Mouse (Mus musculus): ENCODE measurements around the gene Pla2g12a.

Gene Pla2g12a

DNA sequence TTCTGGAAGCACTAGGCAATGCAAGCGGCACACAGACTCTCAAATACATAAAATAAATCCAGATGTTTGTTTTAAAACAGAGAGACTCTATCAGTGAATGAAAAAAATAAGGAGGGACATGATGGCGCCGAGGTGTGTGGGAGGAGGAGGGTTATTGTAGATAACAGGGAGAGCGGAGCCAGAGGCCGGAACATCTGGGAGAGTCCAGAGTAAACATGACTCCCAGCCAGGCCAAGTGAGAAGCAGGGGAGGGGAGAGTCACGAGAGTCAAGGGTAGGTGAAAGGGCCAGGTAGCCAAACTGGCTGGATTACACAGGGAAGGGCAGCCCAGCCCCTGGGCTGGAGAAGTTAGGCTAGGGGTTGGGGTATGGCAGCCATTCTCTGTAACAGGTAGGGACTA, 18.2 kb downstream of the Pla2g12a start:
- no peak for DNase-seq (ENCODE audit: extremely low read depth, insufficient read length, low spot score)

DNA sequence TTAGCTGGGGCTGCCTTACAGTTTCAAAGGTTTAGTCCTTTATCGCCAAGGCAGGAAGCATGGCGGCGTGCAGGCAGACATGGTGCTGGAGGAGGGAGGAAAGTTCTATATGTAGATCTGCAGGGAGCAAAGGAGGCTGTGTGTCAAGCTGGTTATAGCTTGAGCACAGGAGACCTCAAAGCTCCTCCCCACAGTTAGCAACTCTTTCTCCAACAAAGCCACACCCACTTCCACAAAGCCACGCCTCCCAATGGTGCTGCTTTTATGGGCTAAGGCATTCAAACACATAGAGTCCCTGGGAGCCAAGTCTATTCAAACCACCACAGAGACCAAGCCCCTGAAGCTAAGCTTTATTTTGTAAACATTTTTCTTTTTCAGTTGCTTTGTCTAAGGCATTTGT, 20.5 kb downstream of the Pla2g12a start:
- no peak for DNase-seq (ENCODE audit: extremely low read depth, insufficient read length, low spot score)

DNA sequence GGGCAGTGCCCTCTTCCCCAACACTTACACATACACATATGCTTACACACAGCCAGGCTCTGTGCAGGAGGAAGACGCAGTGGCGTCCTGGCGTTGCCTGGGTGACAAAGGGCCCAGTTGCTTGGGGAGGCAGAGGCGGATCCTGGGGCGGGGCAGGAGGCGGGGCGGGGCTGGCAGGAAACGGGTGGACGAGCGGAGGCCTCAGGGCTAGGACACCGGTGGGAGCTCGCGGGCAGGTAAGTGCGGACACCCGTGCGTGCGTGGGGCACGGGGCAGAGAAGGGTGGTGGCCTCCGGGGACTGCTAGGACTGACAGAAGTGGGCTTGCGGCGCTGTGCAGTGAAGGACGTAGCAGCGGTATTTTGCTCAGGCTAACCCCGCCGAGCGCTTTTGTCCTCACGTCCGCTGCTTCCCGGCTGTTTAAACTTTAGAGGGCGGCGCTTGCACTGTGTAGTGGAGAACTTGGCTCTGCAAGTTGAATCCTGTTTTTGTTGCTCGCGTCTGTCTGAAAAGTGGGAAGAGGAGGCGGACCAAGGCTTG, 22.9 kb downstream of the Pla2g12a start, which contains the start of gene Casp6:
Gene Casp6, plus strand, starts transcription at position 155 of the 539 bp plus-strand sequence.
- no peak for DNase-seq (ENCODE audit: extremely low read depth, insufficient read length, low spot score)

DNA sequence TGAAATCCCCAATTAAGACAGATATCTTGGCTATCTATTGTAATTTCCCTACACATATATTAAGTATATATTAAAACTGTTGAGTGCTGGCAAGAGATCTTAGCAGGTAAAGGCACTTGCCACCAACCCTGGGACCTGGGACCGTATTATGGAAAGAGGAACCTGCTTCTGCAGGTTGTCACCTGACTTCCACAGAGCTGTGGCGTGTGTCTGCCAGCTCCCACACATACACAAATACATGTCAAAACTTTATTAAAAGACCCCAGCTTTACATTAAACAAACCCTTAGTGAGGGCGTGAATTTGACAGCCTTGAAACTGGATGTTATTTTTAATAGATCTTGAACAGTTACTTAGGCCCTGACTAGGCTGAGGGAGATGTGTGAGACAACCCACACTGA, 25.0 kb downstream of the Pla2g12a start:
- DNase-seq (ENCODE audit: extremely low read depth, insufficient read length, low spot score) = no peak

GRCm38 (mm10) chr3:129903866-129904265, 25.5 kb downstream of the Pla2g12a start:
- DNase-seq (ENCODE audit: extremely low read depth, insufficient read length, low spot score) = no peak

GRCm38 (mm10) chr3:129904381-129905132, 26.2 kb downstream of the Pla2g12a start:
- DNase-seq (ENCODE audit: extremely low read depth, insufficient read length, low spot score) = no peak

GRCm38 (mm10) chr3:129912025-129912424, 33.6 kb downstream of the Pla2g12a start:
- DNase-seq (ENCODE audit: extremely low read depth, insufficient read length, low spot score) = no peak

- DNase-seq (ENCODE audit: extremely low read depth, insufficient read length, low spot score) = no peak
These were observed 34.8 kb downstream of the Pla2g12a start for GRCm38 (mm10) chr3:129913241-129913640.

- DNase-seq (ENCODE audit: extremely low read depth, insufficient read length, low spot score) = no peak
These were observed 39.0 kb downstream of the Pla2g12a start for GRCm38 (mm10) chr3:129917424-129917823.

DNA sequence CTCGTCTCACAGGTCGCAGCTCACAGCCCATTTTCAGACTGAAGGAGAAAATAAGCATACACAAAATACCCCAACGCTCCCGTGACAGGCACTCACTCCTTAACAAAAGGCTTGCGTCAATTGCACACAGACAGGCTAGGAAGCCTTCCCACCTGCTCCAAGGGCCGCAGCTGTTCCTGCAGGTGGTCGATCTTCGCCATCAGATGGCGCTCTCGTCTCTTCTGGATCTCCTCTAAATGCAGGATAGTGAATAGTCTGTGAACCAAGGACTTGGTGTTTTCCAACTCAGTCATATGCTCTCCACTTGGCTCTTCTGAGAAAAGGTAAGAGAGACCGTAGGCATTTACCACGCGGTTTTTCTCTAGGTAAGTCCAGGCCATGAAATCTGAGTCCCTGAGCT, 40.0 kb downstream of the Pla2g12a start:
- no peak for DNase-seq (ENCODE audit: extremely low read depth, insufficient read length, low spot score)

- DNase-seq (ENCODE audit: extremely low read depth, insufficient read length, low spot score) = no peak
These were observed 45.2 kb downstream of the Pla2g12a start for GRCm38 (mm10) chr3:129923581-129923980.

DNA sequence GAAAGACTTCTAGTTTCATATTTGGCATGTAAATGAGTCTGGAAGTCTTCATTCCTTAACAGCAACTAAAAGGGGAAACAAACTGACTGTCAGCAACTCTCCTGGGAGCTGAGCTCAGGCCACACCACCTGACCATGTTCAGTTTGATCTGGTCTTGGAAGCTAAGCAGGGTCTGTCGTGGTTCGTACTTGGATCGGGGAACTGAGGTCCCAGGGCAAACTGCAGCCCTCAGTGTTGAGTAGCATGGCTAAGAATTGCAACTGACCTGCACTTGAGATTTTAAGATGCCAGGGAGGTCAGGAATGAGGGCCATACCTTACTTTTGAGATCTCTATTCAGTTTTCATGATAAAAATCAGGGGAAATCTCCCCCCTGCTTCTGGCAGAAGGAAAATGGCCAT, 47.5 kb downstream of the Pla2g12a start:
- no peak for DNase-seq (ENCODE audit: extremely low read depth, insufficient read length, low spot score)

- DNase-seq (ENCODE audit: extremely low read depth, insufficient read length, low spot score) = no peak
These were observed 51.9 kb downstream of the Pla2g12a start for GRCm38 (mm10) chr3:129930213-129930778.

DNA sequence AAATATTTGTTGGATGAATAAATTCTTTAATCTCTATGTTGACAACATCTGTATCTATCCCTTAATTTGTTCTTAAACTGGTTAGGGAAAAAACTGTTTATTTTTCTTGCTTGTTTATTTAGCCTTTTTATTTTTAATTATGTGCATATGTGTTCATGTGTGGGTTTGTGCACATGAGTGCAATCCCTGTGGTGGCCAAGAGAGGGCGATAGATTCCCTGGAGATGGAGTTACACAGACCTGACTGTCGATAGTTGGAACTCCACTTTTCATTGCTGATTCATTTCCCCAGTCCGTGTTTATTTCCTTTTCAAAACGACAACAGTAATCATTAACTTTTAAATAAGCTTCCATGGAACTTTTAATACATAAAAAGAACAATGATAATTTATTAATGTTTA, 54.0 kb downstream of the Pla2g12a start:
- no peak for DNase-seq (ENCODE audit: extremely low read depth, insufficient read length, low spot score)

- no peak for DNase-seq (ENCODE audit: extremely low read depth, insufficient read length, low spot score)
These were observed 58.2 kb downstream of the Pla2g12a start for GRCm38 (mm10) chr3:129936561-129936960.

DNA sequence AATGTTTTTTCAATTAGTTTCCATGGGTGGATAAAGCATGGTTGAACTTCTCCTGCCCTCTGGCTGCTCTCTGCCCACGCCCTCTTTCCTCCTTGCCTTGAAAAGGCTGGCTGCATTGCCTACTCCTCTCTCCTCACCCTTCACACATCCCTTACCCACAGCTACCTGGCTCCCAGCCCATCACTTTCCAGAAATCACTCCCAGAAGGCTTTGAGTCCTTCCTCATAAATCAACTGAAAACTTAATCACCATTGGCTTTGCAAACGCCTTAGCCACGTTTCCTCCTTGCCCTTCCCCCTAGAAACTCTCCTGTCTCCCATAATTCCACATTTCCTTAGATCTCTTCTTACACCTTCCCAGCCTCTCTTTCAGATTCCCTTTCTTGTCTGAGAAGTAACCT, 59.4 kb downstream of the Pla2g12a start:
- no peak for DNase-seq (ENCODE audit: extremely low read depth, insufficient read length, low spot score)

GRCm38 (mm10) chr3:129939058-129939457, 60.7 kb downstream of the Pla2g12a start:
- no peak for DNase-seq (ENCODE audit: extremely low read depth, insufficient read length, low spot score)

GRCm38 (mm10) chr3:129940780-129941179, 62.4 kb downstream of the Pla2g12a start:
- no peak for DNase-seq (ENCODE audit: extremely low read depth, insufficient read length, low spot score)

DNA sequence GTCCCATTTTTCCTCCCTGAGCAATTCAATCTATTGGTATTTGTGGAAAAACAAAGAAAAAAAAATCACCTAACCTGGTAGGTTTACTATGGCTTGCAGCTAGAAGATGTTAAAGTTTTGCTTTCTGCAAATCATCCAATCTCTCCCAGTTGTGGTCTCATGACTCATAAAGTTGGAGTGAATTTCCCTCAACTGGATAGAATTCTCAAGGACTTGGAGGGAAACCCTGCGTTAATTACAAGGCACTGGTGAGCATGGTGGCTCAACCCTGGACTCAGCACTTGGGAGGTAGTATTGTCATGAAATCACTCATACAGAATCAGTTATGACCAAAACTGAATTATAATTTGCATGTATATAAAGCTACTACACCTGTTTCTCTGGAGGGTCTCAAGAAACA, 62.9 kb downstream of the Pla2g12a start:
- DNase-seq (ENCODE audit: extremely low read depth, insufficient read length, low spot score) = no peak

- DNase-seq (ENCODE audit: extremely low read depth, insufficient read length, low spot score) = no peak
These were observed 65.4 kb downstream of the Pla2g12a start for GRCm38 (mm10) chr3:129943813-129944212.

Measured in 3134 (cell line).